Mouse (Mus musculus): ENCODE results near the gene Polr2c. TPM values are rescaled to one million over a fixed set of nuclear protein-coding genes. Genes with fewer than 3 reads are reported as not detected.

Gene Polr2c
- 111 TPM in 2 replicates for polyA plus RNA-seq (2014; fragmentation: Nextera tagmentation; extraction: Ambion mirVana)

DNA sequence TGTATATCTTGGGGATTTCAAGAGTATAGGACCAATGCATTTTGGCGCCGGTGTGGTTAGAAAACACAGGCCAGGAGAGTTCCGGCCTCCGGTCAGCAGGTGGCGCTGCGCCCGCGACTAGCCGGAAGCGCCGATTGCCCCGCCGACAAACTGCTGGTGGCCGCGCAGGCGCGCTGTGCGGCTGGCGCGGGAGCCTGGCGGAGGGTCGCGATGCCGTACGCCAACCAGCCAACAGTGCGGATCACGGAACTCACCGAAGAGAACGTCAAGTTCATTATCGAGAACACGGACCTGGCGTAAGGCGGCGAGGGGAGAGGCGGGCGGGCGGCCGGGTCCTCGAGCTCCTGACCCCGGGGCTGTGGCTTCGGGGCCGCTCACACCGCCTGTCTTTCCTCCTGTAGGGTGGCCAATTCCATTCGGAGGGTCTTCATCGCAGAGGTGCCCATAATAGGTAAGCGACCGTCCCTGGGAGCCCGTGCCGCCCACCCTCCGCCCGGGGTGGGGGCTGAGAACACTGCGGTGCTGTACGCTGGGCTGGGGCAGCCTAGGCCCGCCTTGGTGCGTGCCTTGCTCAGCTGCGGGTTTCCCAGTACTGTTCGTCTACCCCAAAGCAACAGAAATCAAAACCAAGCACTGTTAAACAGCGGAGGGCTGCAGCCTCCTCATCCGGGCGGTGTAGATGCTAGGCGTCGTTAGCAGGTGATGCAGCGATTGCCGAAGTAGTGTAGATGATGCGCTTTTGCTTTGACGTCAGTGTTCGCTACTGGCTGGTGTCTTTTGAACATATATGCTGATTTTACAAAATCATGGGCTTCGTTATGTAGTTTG is at the start of gene Polr2c:
TSS of gene Polr2c (plus strand) at position 105 of the 828 bp plus-strand sequence.
- DNase-seq (ENCODE audit: low spot score) (peak; percentile 94), ATAC-seq (ENCODE audit: low FRiP score) (peak; percentile 85)
- peak within 1 kb of the TSS; percentile 77 for H3K27ac ChIP-seq
- peaks cover 14% of the 10 kb centered on the region for H3K4me1 ChIP-seq (replicated peaks; ENCODE audit: control insufficient read depth, insufficient read depth, low read length)
- H3K27me3 ChIP-seq (ENCODE audit: control insufficient read depth, insufficient read depth, low read length), result no peaks in the 10 kb centered on the region
- peaks cover 52% of the 10 kb centered on the region for H3K36me3 ChIP-seq (replicated peaks; ENCODE audit: control insufficient read depth, insufficient read depth)
- H3K4me2 ChIP-seq (replicated peaks), result peak within 1 kb of the TSS; percentile 92
- WGBS, result under 1% methylated on average over 66 of the region's 68 CpGs
- peak within 1 kb of the TSS; percentile 91 for H3K4me3 ChIP-seq (replicated peaks; ENCODE audit: low read length)
- peak within 1 kb of the TSS; percentile 87 for H3K9ac ChIP-seq
- H3K9me3 ChIP-seq (ENCODE audit: control insufficient read depth, low read length), result no peaks in the 10 kb centered on the region

GRCm38 (mm10) chr8:94807506-94807905 is 49.7 kb upstream of the Polr2c start:
- Histone ChIP-seq H3K9ac (no peak overlapping the region), H3K36me3 (replicated peaks; ENCODE audit: control insufficient read depth, insufficient read depth) (no peaks in the 10 kb centered on the region), H3K27ac (no peak overlapping the region), H3K27me3 (ENCODE audit: control insufficient read depth, insufficient read depth, low read length) (no peaks in the 10 kb centered on the region), H3K4me2 (replicated peaks) (no peak overlapping the region), H3K9me3 (ENCODE audit: control insufficient read depth, low read length) (no peaks in the 10 kb centered on the region), H3K4me1 (replicated peaks; ENCODE audit: control insufficient read depth, insufficient read depth, low read length) (no peaks in the 10 kb centered on the region), H3K4me3 (replicated peaks; ENCODE audit: low read length) (no peak overlapping the region)
- ATAC-seq (ENCODE audit: low FRiP score) (no peak), DNase-seq (ENCODE audit: low spot score) (no peak)
- 40% methylated on average over 7 of the region's 7 CpGs for WGBS

GRCm38 (mm10) chr8:94808372-94808771 is 48.9 kb upstream of the Polr2c start:
- Histone ChIP-seq H3K9me3 (ENCODE audit: control insufficient read depth, low read length) (no peaks in the 10 kb centered on the region), H3K9ac (no peak overlapping the region), H3K27ac (no peak overlapping the region), H3K4me1 (replicated peaks; ENCODE audit: control insufficient read depth, insufficient read depth, low read length) (no peaks in the 10 kb centered on the region), H3K36me3 (replicated peaks; ENCODE audit: control insufficient read depth, insufficient read depth) (no peaks in the 10 kb centered on the region), H3K4me2 (replicated peaks) (no peak overlapping the region), H3K27me3 (ENCODE audit: control insufficient read depth, insufficient read depth, low read length) (no peaks in the 10 kb centered on the region), H3K4me3 (replicated peaks; ENCODE audit: low read length) (no peak overlapping the region)
- no peak for ATAC-seq (ENCODE audit: low FRiP score)
- 81% methylated on average over 6 of the region's 6 CpGs for WGBS
- no peak for DNase-seq (ENCODE audit: low spot score)

DNA sequence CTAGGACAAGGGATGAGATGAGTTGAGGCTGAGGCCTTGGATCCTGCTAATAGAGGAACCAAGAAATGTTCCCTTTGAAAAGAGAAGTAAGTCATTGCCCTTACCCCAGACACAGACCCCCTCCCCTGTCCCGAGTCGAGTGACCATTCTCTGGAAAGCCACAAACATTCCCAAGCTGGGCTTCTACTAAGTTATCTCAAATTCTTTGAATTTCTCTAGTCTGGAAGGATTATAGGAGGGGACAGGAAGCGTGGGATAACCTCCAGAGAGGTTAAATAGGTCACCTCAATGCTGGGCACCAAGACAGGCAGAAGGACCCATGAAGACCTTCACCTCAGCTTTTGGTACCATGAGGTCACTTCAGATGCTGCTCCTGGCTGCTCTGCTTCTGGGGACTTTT is 47.1 kb upstream of the Polr2c start, which contains the start of gene Ccl17:
TSS of gene Ccl17 (plus strand) at position 301 of the 400 bp plus-strand sequence.
- DNase-seq (ENCODE audit: low spot score), result no peak
- no peaks in the 10 kb centered on the region for H3K36me3 ChIP-seq (replicated peaks; ENCODE audit: control insufficient read depth, insufficient read depth)
- 79% methylated on average over 3 of the region's 3 CpGs for WGBS
- no peak within 1 kb of the TSS for H3K9ac ChIP-seq
- no peak within 1 kb of the TSS for H3K4me2 ChIP-seq (replicated peaks)
- H3K9me3 ChIP-seq (ENCODE audit: control insufficient read depth, low read length), result no peaks in the 10 kb centered on the region
- no peaks in the 10 kb centered on the region for H3K4me1 ChIP-seq (replicated peaks; ENCODE audit: control insufficient read depth, insufficient read depth, low read length)
- H3K27me3 ChIP-seq (ENCODE audit: control insufficient read depth, insufficient read depth, low read length), result no peaks in the 10 kb centered on the region
- ATAC-seq (ENCODE audit: low FRiP score), result no peak
- no peak within 1 kb of the TSS for H3K4me3 ChIP-seq (replicated peaks; ENCODE audit: low read length)
- no peak within 1 kb of the TSS for H3K27ac ChIP-seq

- no peak for DNase-seq (ENCODE audit: low spot score)
- H3K36me3 ChIP-seq (replicated peaks; ENCODE audit: control insufficient read depth, insufficient read depth), result no peaks in the 10 kb centered on the region
- no peaks in the 10 kb centered on the region for H3K9me3 ChIP-seq (ENCODE audit: control insufficient read depth, low read length)
- H3K9ac ChIP-seq, result no peak overlapping the region
- H3K27me3 ChIP-seq (ENCODE audit: control insufficient read depth, insufficient read depth, low read length), result no peaks in the 10 kb centered on the region
- ATAC-seq (ENCODE audit: low FRiP score), result no peak
- WGBS, result 88% methylated on average over 5 of the region's 5 CpGs
- no peak overlapping the region for H3K4me3 ChIP-seq (replicated peaks; ENCODE audit: low read length)
- H3K4me2 ChIP-seq (replicated peaks), result no peak overlapping the region
- no peaks in the 10 kb centered on the region for H3K4me1 ChIP-seq (replicated peaks; ENCODE audit: control insufficient read depth, insufficient read depth, low read length)
- no peak overlapping the region for H3K27ac ChIP-seq
These were observed 46.4 kb upstream of the Polr2c start for GRCm38 (mm10) chr8:94810855-94811254.

DNA sequence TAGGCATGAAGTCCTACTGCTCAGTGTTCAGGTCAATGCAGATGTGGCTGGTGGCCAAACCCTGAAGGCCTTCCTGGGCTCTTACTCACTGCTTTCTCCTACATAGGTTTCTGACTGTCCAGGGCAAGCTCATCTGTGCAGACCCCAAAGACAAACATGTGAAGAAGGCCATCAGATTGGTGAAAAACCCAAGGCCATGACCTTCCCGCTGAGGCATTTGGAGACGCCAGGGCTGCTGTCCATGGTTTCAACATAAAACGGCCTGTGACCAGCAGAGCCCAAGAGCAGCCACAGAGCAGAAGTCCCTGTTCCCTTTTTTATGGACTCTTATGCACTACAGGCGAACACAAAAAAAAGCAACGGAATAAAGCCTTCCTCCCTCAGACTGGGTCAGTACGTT is 45.6 kb upstream of the Polr2c start:
- ATAC-seq (ENCODE audit: low FRiP score) (no peak), DNase-seq (ENCODE audit: low spot score) (no peak)
- H3K9me3 ChIP-seq (ENCODE audit: control insufficient read depth, low read length), result no peaks in the 10 kb centered on the region
- WGBS, result 83% methylated on average over 6 of the region's 6 CpGs
- no peak overlapping the region for H3K4me3 ChIP-seq (replicated peaks; ENCODE audit: low read length)
- no peaks in the 10 kb centered on the region for H3K27me3 ChIP-seq (ENCODE audit: control insufficient read depth, insufficient read depth, low read length)
- H3K4me1 ChIP-seq (replicated peaks; ENCODE audit: control insufficient read depth, insufficient read depth, low read length), result no peaks in the 10 kb centered on the region
- H3K9ac ChIP-seq, result no peak overlapping the region
- no peak overlapping the region for H3K27ac ChIP-seq
- H3K4me2 ChIP-seq (replicated peaks), result no peak overlapping the region
- H3K36me3 ChIP-seq (replicated peaks; ENCODE audit: control insufficient read depth, insufficient read depth), result no peaks in the 10 kb centered on the region

GRCm38 (mm10) chr8:94812645-94813098 is 44.6 kb upstream of the Polr2c start:
- Histone ChIP-seq H3K27ac (no peak overlapping the region), H3K9ac (peak overlapping the region; percentile 2; the same call in 1 of the 2 replicates), H3K27me3 (ENCODE audit: control insufficient read depth, insufficient read depth, low read length) (no peaks in the 10 kb centered on the region), H3K36me3 (replicated peaks; ENCODE audit: control insufficient read depth, insufficient read depth) (no peaks in the 10 kb centered on the region), H3K4me1 (replicated peaks; ENCODE audit: control insufficient read depth, insufficient read depth, low read length) (no peaks in the 10 kb centered on the region), H3K4me3 (replicated peaks; ENCODE audit: low read length) (no peak overlapping the region), H3K9me3 (ENCODE audit: control insufficient read depth, low read length) (no peaks in the 10 kb centered on the region), H3K4me2 (replicated peaks) (peak overlapping the region; percentile 31)
- DNase-seq (ENCODE audit: low spot score) (peak; percentile 98), ATAC-seq (ENCODE audit: low FRiP score) (peak; percentile 82)
- 23% methylated on average over 6 of the region's 6 CpGs for WGBS

DNA sequence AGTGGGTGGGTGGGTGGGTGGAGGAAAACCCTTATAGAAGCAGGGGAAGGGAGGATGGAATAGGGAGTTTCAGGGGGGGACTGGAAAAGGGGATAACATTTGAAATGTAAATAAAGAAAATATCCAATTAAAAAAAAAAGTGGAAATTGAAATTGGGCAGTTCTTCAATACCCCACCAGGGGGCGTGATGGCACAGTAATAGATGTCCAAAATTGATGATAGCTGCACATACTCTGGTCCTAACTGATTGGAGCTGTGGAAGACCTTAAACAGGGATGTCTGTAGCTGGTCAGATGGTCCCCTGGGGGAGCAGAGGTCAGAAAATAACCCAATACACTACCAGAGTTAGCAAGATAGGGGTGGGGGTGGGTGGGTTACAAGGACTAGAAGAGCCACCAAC is 42.7 kb upstream of the Polr2c start:
- Histone ChIP-seq H3K36me3 (replicated peaks; ENCODE audit: control insufficient read depth, insufficient read depth) (no peaks in the 10 kb centered on the region), H3K9ac (no peak overlapping the region), H3K4me3 (replicated peaks; ENCODE audit: low read length) (no peak overlapping the region), H3K27ac (no peak overlapping the region), H3K27me3 (ENCODE audit: control insufficient read depth, insufficient read depth, low read length) (no peaks in the 10 kb centered on the region), H3K9me3 (ENCODE audit: control insufficient read depth, low read length) (no peaks in the 10 kb centered on the region), H3K4me1 (replicated peaks; ENCODE audit: control insufficient read depth, insufficient read depth, low read length) (no peaks in the 10 kb centered on the region), H3K4me2 (replicated peaks) (no peak overlapping the region)
- 0% methylated on average over 1 of the region's 1 CpGs for WGBS
- DNase-seq (ENCODE audit: low spot score) (peak; percentile 70), ATAC-seq (ENCODE audit: low FRiP score) (no peak)

DNA sequence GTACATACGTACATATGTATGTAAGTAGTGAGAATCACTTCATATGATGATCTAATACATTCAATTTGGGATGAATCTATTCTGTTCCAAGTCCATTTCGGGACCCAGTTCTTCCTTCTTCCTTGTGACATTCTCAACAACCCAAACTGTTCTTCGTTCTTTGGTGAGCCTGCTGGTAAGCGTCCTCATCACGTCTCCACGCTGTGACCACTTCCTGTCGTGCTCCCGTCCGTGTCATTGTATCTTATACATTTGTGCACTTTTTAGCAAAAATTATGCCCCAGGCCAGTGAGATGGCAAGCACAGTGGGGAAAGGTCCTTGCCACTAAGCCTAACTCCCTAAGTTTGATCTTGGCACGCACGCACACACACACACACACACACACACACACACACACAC is 39.3 kb upstream of the Polr2c start:
- 94% methylated on average over 11 of the region's 11 CpGs for WGBS
- no peak overlapping the region for H3K4me2 ChIP-seq (replicated peaks)
- H3K27ac ChIP-seq, result no peak overlapping the region
- H3K9ac ChIP-seq, result no peak overlapping the region
- no peaks in the 10 kb centered on the region for H3K9me3 ChIP-seq (ENCODE audit: control insufficient read depth, low read length)
- no peak for ATAC-seq (ENCODE audit: low FRiP score)
- no peaks in the 10 kb centered on the region for H3K4me1 ChIP-seq (replicated peaks; ENCODE audit: control insufficient read depth, insufficient read depth, low read length)
- no peak for DNase-seq (ENCODE audit: low spot score)
- no peak overlapping the region for H3K4me3 ChIP-seq (replicated peaks; ENCODE audit: low read length)
- H3K36me3 ChIP-seq (replicated peaks; ENCODE audit: control insufficient read depth, insufficient read depth), result peaks cover 12% of the 10 kb centered on the region
- no peaks in the 10 kb centered on the region for H3K27me3 ChIP-seq (ENCODE audit: control insufficient read depth, insufficient read depth, low read length)

Measured in hindbrain, embryonic 14.5 days (tissue).